Mouse (Mus musculus) ovary, postnatal 14 days (tissue): ENCODE data around the gene Csn1s2b.
"Not testable (repeated sequence)": the region's sequence is repeated elsewhere in the genome, so short reads cannot be mapped to it uniquely, and the experiment has no call there.

Experiments
- DNase-seq: peaks from one replicate; pipeline ENCODE4 v3.0.0; 2022; ENCODE audit warnings: low spot score

The Csn1s2b gene

GRCm38 (mm10) chr5:87807782-87808181 lies at the start of gene Csn1s2b:
TSS of gene Csn1s2b (plus strand) at chr5:87808082.
- no peak for DNase-seq

DNA sequence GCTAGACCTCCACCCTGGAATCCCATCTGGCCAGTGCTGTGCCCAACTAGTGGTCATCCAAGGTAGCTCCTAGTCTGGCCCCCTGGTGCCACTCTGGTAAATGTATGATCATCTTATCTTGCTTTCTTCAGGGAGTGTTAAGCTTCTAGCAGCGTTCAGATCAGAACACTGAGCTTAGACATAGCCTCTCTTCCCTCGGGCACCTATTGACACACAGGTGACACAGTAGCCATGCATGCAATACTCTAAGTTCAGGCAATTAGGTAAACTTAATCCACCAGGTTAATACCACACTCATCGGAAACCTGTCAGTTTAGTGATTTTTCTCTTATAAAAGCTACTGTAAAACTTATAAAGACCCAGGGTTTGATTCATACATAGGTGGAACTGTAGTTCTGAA lies 43.3 kb upstream of the Csn1s2b start:
- DNase-seq = no peak

DNA sequence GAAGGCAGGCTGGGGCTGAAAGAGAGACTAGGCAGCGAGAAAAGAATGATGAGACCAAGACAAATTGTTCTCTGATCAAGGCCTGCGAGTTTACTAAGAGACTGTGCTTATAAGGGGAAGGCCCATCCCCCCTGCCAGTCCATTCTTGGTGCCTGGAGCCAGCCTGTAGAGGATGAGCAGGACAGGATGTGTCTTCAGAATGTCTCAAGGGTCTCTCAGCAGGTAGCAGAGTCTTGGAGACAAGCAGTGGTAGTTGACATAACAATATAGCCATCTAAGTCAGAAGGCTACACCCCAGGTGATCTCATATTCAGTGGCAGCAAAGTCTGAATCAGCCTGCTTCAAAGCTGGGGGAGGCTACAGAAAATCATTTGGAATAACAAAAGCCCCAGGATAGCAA lies 35.7 kb upstream of the Csn1s2b start:
- DNase-seq = not testable (repeated sequence)

DNA sequence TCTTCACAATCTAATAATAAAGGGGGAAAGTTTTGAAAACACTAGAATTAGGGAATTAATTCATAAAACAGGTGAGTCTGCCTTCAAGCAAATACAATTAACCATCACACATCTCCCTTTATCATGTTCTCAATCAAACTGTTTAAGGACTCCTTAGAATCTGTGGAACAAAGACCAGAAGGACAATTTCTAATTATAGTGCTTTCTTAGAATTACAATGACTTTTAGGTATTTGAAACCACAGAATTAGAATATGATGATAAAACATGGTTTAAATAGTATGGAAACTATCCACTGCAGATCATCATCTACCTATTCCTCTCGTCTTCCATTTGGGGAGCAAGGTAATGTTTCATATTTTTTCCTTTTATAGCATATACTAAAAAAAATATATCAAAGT lies 33.6 kb upstream of the Csn1s2b start, which contains the start of gene Csn1s2a:
TSS of gene Csn1s2a (plus strand) at position 301 of the 400 bp plus-strand sequence.
- no peak for DNase-seq

DNA sequence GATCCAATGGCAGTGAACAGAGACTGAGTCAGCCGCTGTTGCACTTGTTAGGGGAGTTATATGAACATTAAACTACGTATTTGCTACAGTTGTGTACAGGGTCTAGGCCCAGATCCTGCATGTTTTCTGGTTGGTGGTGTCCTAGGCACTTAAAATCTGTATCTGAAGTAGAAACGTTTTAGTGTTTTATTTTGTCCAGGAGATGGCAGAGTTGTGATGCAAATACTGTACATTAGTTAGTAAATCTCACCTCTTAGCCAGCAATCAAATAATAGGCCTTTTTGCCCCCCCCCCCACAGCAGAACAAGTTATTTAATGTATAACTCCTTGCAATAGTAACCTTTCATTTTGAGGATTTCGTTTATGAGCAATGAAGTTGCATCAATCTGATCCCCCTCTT lies 25.2 kb upstream of the Csn1s2b start:
- no peak for DNase-seq

GRCm38 (mm10) chr5:87809253-87809652 lies 1.4 kb downstream of the Csn1s2b start:
- no peak for DNase-seq

GRCm38 (mm10) chr5:87825386-87825785 lies 17.5 kb downstream of the Csn1s2b start, which contains the start of gene Prr27:
TSS of gene Prr27 (plus strand) at chr5:87825686.
- DNase-seq = no peak

DNA sequence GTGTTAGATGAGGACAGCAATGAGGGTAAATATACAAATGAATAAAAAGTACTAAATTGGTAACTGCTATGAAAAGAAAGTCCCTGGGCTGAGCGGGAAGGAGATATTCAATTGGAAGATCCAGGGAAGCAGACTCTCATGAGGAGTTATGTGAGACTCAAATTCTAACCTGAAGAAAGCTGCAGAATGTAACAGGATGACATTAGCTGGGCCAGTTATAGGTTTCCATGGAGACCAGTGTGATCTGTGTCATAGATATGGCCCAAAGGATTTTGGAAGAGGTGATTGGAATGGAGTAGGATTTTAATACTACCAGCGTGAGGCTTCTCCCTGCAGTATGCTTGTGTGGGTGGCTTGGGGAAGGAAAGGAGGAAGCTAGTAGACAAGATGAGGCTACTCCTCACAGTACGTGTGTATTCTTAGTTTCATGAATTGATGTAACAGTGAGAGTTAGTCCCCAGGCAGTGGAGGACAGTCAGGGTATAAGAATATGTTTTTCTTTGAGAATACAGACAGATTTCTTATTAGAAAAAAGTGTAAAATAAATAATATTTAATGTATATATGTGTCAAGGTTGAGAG lies 47.3 kb downstream of the Csn1s2b start:
- DNase-seq = no peak

- DNase-seq = no peak
Measured at GRCm38 (mm10) chr5:87870084-87870483, 62.2 kb downstream of the Csn1s2b start.

- DNase-seq = no peak
Measured at GRCm38 (mm10) chr5:87871423-87871822, 63.5 kb downstream of the Csn1s2b start.
